Mouse (Mus musculus) forebrain, embryonic 13.5 days (tissue): Measurements from ENCODE around the gene Tigar. TPM values are rescaled to one million over a fixed set of nuclear protein-coding genes. Genes with fewer than 3 reads are reported as not detected.
A peak's percentile ranks its signal among the peaks of the same experiment; 100 is the strongest.

ENCODE experiments used
- ATAC-seq: fragments of 200-750 bp; cut with Nextera tagmentation; 2 replicates; pipeline ENCODE4 v1.8.0; 2017
- H3K27ac ChIP-seq: fragments of 300-500 bp; sonication (generic); 2 replicates; pipeline ENCODE4 v1.5.1; 2015; ENCODE audit warnings: inconsistent platforms, mild to moderate bottlenecking, moderate library complexity
- H3K27me3 ChIP-seq: fragments of 300-500 bp; sonication (generic); 2 replicates; pipeline ENCODE4 v1.6.1; 2015; ENCODE audit warnings: mild to moderate bottlenecking, inconsistent platforms
- H3K36me3 ChIP-seq: fragments of 300-500 bp; sonication (generic); 2 replicates; pipeline ENCODE4 v1.6.1; 2015; ENCODE audit warnings: mild to moderate bottlenecking, inconsistent platforms; ENCODE audit not compliant: poor library complexity, severe bottlenecking
- H3K4me1 ChIP-seq: fragments of 300-500 bp; sonication (generic); 2 replicates; pipeline ENCODE4 v1.6.1; 2015; ENCODE audit warnings: inconsistent platforms
- H3K4me2 ChIP-seq: fragments of 300-500 bp; sonication (generic); 2 replicates; pipeline ENCODE4 v1.6.1; 2015; ENCODE audit warnings: inconsistent platforms, mild to moderate bottlenecking, moderate library complexity
- H3K4me3 ChIP-seq: fragments of 300-500 bp; sonication (generic); 2 replicates; pipeline ENCODE4 v1.5.1; 2015; ENCODE audit warnings: mild to moderate bottlenecking, inconsistent platforms
- H3K9ac ChIP-seq: fragments of 300-500 bp; sonication (generic); 2 replicates; pipeline ENCODE4 v1.6.1; 2015; ENCODE audit warnings: mild to moderate bottlenecking, inconsistent platforms
- H3K9me3 ChIP-seq: fragments of 300-500 bp; sonication (generic); replicated peaks from 2 replicates; pipeline ENCODE4 v1.6.1; 2016; ENCODE audit warnings: inconsistent platforms
- WGBS: fragments of 180-500 bp; shearing (Covaris S2); methylation state at CpG from one replicate; pipeline ENCODE4 v1.1.7; 2015; 5-methylcytosine and 5-hydroxymethylcytosine counted together
- polyA plus RNA-seq: library from polyadenylated mRNA; unstranded; fragments of >200 nt; fragmentation: Nextera tagmentation; extraction: Ambion mirVana; gene quantifications from 2 replicates; pipeline ENCODE4 v1.2.1, GENCODE M21; 2015

Tigar gene
- 6.6 and 7.0 TPM in 2 replicates for polyA plus RNA-seq

- ATAC-seq, result peak; percentile 100
- under 1% methylated on average over 37 of the region's 37 CpGs for WGBS
- H3K4me3 ChIP-seq, result peak within 1 kb of the TSS; percentile 56
- H3K27me3 ChIP-seq, result no peaks in the 10 kb centered on the region; the same call in 1 of the 2 replicates
- H3K27ac ChIP-seq, result no peak within 1 kb of the TSS
- peak within 1 kb of the TSS; percentile 84 for H3K4me2 ChIP-seq
- no peaks in the 10 kb centered on the region for H3K36me3 ChIP-seq
- peaks cover 17% of the 10 kb centered on the region for H3K4me1 ChIP-seq
- H3K9me3 ChIP-seq, result no peaks in the 10 kb centered on the region
- H3K9ac ChIP-seq, result peak within 1 kb of the TSS; percentile 63
Observed at GRCm38 (mm10) chr6:127109402-127109930, at the start of gene Tigar. Tigar (minus strand) TSS chr6:127109557.

GRCm38 (mm10) chr6:127157321-127157720, 48.0 kb upstream of the Tigar start:
- no peak overlapping the region for H3K4me2 ChIP-seq
- H3K9me3 ChIP-seq, result no peaks in the 10 kb centered on the region
- ATAC-seq, result no peak
- peaks cover 49% of the 10 kb centered on the region for H3K27me3 ChIP-seq
- H3K4me3 ChIP-seq, result no peak overlapping the region
- no peak overlapping the region for H3K27ac ChIP-seq
- peaks cover 33% of the 10 kb centered on the region for H3K4me1 ChIP-seq
- no peak overlapping the region for H3K9ac ChIP-seq
- 63% methylated on average over 1 of the region's 1 CpGs for WGBS
- H3K36me3 ChIP-seq, result no peaks in the 10 kb centered on the region

- H3K9me3 ChIP-seq, result no peaks in the 10 kb centered on the region
- H3K4me1 ChIP-seq, result peaks cover 48% of the 10 kb centered on the region
- no peaks in the 10 kb centered on the region for H3K36me3 ChIP-seq
- H3K4me2 ChIP-seq, result peak overlapping the region; percentile 91
- H3K27ac ChIP-seq, result no peak overlapping the region
- no peak for ATAC-seq
- peaks cover 49% of the 10 kb centered on the region for H3K27me3 ChIP-seq
- under 1% methylated on average over 15 of the region's 15 CpGs for whole genome bisulfite sequencing
- 0 out of 2 replicates have a peak overlapping the region, but pooled peaks have one; percentile 1 for H3K9ac ChIP-seq
- H3K4me3 ChIP-seq, result peak overlapping the region; percentile 78
Observed at GRCm38 (mm10) chr6:127155468-127155867, 46.1 kb upstream of the Tigar start.

- ATAC-seq, result no peak
- Histone ChIP-seq H3K36me3 (no peaks in the 10 kb centered on the region), H3K4me3 (peak overlapping the region; percentile 78), H3K4me1 (peaks cover 54% of the 10 kb centered on the region), H3K27ac (no peak overlapping the region), H3K9me3 (no peaks in the 10 kb centered on the region), H3K4me2 (peak overlapping the region; percentile 91), H3K9ac (peak overlapping the region; percentile 34), H3K27me3 (peaks cover 49% of the 10 kb centered on the region)
- under 1% methylated on average over 34 of the region's 34 CpGs for WGBS
Observed at GRCm38 (mm10) chr6:127154708-127155268, 45.4 kb upstream of the Tigar start.

- Histone ChIP-seq H3K4me3 (peak overlapping the region; percentile 78), H3K4me1 (peaks cover 54% of the 10 kb centered on the region), H3K36me3 (no peaks in the 10 kb centered on the region), H3K27me3 (peaks cover 49% of the 10 kb centered on the region), H3K27ac (no peak overlapping the region), H3K9me3 (no peaks in the 10 kb centered on the region), H3K9ac (peak overlapping the region; percentile 45; the same call in 1 of the 2 replicates), H3K4me2 (peak overlapping the region; percentile 91)
- ATAC-seq, result no peak
- 2% methylated on average over 30 of the region's 30 CpGs for WGBS
Observed at GRCm38 (mm10) chr6:127153972-127154707, 44.8 kb upstream of the Tigar start.

- Histone ChIP-seq H3K9ac (peak overlapping the region; percentile 40; the same call in 1 of the 2 replicates), H3K4me3 (peak overlapping the region; percentile 78), H3K4me2 (peak overlapping the region; percentile 91), H3K9me3 (no peaks in the 10 kb centered on the region), H3K27me3 (peaks cover 47% of the 10 kb centered on the region), H3K36me3 (no peaks in the 10 kb centered on the region), H3K27ac (peak overlapping the region; percentile 83; the same call in 1 of the 2 replicates), H3K4me1 (peaks cover 56% of the 10 kb centered on the region)
- no peak for ATAC-seq
- 1% methylated on average over 26 of the region's 28 CpGs for WGBS
Observed at GRCm38 (mm10) chr6:127153296-127153800, 44.0 kb upstream of the Tigar start.

GRCm38 (mm10) chr6:127152106-127152951, 43.0 kb upstream of the Tigar start, which contains the start of gene Ccnd2:
Ccnd2 (minus strand) TSS chr6:127152193.
- peaks cover 37% of the 10 kb centered on the region for H3K27me3 ChIP-seq
- ATAC-seq, result peak; percentile 54

GRCm38 (mm10) chr6:127151565-127152105, 42.3 kb upstream of the Tigar start:
- H3K27me3 ChIP-seq, result peaks cover 32% of the 10 kb centered on the region
- H3K36me3 ChIP-seq, result peaks cover 6% of the 10 kb centered on the region; the same call in 1 of the 2 replicates
- peak overlapping the region; percentile 91 for H3K4me2 ChIP-seq
- H3K9ac ChIP-seq, result peak overlapping the region; percentile 63
- WGBS, result under 1% methylated on average over 29 of the region's 29 CpGs
- H3K4me3 ChIP-seq, result peak overlapping the region; percentile 78
- peak; percentile 7 for ATAC-seq
- H3K4me1 ChIP-seq, result peaks cover 71% of the 10 kb centered on the region
- H3K27ac ChIP-seq, result peak overlapping the region; percentile 83
- no peaks in the 10 kb centered on the region for H3K9me3 ChIP-seq

More at GRCm38 (mm10) chr6:127152106-127152951, 43.0 kb upstream of the Tigar start, which contains the start of gene Ccnd2:
- peak within 1 kb of the TSS; percentile 91 for H3K4me2 ChIP-seq
- WGBS, result under 1% methylated on average over 39 of the region's 40 CpGs
- peak within 1 kb of the TSS; percentile 78 for H3K4me3 ChIP-seq
- H3K36me3 ChIP-seq, result no peaks in the 10 kb centered on the region
- H3K9ac ChIP-seq, result peak within 1 kb of the TSS; percentile 63
- H3K9me3 ChIP-seq, result no peaks in the 10 kb centered on the region
- H3K4me1 ChIP-seq, result peaks cover 65% of the 10 kb centered on the region
- peak within 1 kb of the TSS; percentile 83 for H3K27ac ChIP-seq

GRCm38 (mm10) chr6:127150663-127151564, 41.6 kb upstream of the Tigar start:
- H3K4me2 ChIP-seq, result peak overlapping the region; percentile 91
- peaks cover 13% of the 10 kb centered on the region for H3K36me3 ChIP-seq
- WGBS, result under 1% methylated on average over 33 of the region's 34 CpGs
- peak overlapping the region; percentile 83 for H3K27ac ChIP-seq
- peak overlapping the region; percentile 78 for H3K4me3 ChIP-seq
- peaks cover 78% of the 10 kb centered on the region for H3K4me1 ChIP-seq
- no peaks in the 10 kb centered on the region for H3K9me3 ChIP-seq
- H3K9ac ChIP-seq, result peak overlapping the region; percentile 95
- ATAC-seq, result peak; percentile 62
- H3K27me3 ChIP-seq, result peaks cover 30% of the 10 kb centered on the region

GRCm38 (mm10) chr6:127149944-127150662, 40.7 kb upstream of the Tigar start:
- peaks cover 81% of the 10 kb centered on the region for H3K4me1 ChIP-seq

More at GRCm38 (mm10) chr6:127149944-127150662, 40.7 kb upstream of the Tigar start:
- ATAC-seq, result no peak
- peaks cover 21% of the 10 kb centered on the region for H3K36me3 ChIP-seq
- WGBS, result under 1% methylated on average over 38 of the region's 38 CpGs
- H3K9me3 ChIP-seq, result no peaks in the 10 kb centered on the region
- peak overlapping the region; percentile 95 for H3K9ac ChIP-seq
- peak overlapping the region; percentile 78 for H3K4me3 ChIP-seq
- H3K27me3 ChIP-seq, result peaks cover 24% of the 10 kb centered on the region
- peak overlapping the region; percentile 91 for H3K4me2 ChIP-seq
- peak overlapping the region; percentile 78 for H3K27ac ChIP-seq
